Mouse (Mus musculus) lung, postnatal 0 days (tissue): ENCODE results near the gene 4933430I17Rik.

ENCODE experiments used
- CTCF ChIP-seq: IDR thresholded peaks from 2 replicates; pipeline ENCODE4 v1.5.1; 2016; ENCODE audit warnings: antibody characterized with exemption, mild to moderate bottlenecking
- EP300 ChIP-seq: IDR thresholded peaks from 2 replicates; pipeline ENCODE4 v1.6.1; 2016; ENCODE audit warnings: antibody characterized with exemption, mild to moderate bottlenecking, control low read depth

DNA sequence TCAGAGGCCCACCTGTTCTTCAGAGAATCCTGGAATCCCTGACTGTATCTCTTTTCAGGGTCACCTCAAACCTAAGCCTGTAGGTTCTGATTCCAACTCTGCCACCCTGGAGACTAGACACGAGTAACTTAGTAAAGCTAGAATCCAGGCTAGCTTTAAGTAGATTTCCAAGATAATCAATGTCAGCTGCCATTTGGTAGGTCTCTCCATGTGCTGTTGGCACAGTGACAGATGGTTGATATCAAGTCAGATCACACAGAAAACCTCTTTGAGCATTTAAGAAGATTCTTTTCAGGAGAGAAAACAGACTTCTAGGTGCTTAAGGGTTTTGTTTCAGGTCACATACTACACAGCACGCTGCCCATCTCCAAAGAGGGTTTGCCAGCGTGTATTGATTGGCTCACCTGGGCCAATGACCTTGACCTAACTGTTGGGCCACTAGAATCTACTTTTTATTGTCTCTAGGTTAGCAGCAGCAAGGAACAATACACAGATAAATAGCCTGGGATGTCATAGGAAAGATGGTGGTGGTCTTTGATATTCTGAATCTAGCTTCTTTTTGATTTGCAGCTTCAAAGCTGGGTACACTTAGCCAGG lies 21.7 kb upstream of the 4933430I17Rik start, which contains the start of gene Hdhd3:
- TF ChIP-seq EP300: no peak
- TF ChIP-seq CTCF: no peak
